ENCODE assay signal across 1 mouse cellular context in the genomic region with DNA sequence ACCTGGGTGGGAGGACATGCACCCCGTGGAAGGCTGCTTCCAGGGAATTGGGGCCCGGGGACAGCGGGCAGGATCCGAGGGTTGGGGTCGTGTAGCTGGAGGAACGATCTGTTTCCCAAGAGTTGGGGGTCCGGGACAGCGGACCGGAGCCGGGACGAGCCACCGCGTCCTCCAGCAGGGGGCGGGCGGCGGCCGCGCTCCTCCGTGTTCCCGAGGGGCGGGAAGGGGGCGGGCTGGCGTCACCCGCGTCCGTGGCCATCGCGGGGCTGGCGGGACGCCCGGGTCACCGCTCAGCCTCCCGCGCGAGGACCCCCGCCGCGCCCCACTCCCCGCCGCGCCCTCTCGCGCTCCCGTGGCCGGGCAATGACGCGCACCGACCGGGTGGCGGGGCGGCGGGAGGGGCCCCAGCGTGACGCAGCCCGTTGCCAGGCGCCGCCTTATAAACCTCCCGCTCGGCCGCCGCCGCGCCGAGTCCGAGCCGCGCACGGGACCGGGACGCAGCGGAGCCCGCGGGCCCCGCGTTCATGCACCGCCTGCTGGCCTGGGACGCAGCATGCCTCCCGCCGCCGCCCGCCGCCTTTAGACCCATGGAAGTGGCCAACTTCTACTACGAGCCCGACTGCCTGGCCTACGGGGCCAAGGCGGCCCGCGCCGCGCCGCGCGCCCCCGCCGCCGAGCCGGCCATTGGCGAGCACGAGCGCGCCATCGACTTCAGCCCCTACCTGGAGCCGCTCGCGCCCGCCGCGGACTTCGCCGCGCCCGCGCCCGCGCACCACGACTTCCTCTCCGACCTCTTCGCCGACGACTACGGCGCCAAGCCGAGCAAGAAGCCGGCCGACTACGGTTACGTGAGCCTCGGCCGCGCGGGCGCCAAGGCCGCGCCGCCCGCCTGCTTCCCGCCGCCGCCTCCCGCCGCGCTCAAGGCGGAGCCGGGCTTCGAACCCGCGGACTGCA.
TF ChIP-seq lines count a peak whose summit lies in the region.

A gene (plus strand): TSS at position 418 of the 954 bp plus-strand sequence.

TF ChIP-seq in CH12.LX, 34 proteins besides CTCF, POLR2A, EP300 and RAD21 (continued from another document):
- TF ChIP-seq ZMIZ1 (IDR thresholded peaks at IDR 0.05; ENCODE audit: low read depth, low read length), result peak; percentile 37; the same call in 1 of the 2 replicates
- TF ChIP-seq NRF1 (IDR thresholded peaks at IDR 0.05; ENCODE audit: low read depth, low read length), result peak; percentile 47
- no peak for TF ChIP-seq CHD1 (IDR thresholded peaks at IDR 0.05; ENCODE audit: low read depth, low read length)
- TF ChIP-seq TCF12 (IDR thresholded peaks at IDR 0.05; ENCODE audit: low read depth, low read length), result peak; percentile 54; the same call in 1 of the 2 replicates
- TF ChIP-seq MXI1 (IDR thresholded peaks at IDR 0.05; ENCODE audit: low read depth, low read length), result peak; percentile 60; the same call in 1 of the 2 replicates
- TF ChIP-seq SIN3A (IDR thresholded peaks at IDR 0.05; ENCODE audit: low read length), result 0 out of 2 replicates have a peak, but pooled peaks have one; percentile 44
- no peak for TF ChIP-seq ZC3H11A (IDR thresholded peaks at IDR 0.05; ENCODE audit: low read depth, low read length)
- peak; percentile 81 for TF ChIP-seq SMC3 (IDR thresholded peaks at IDR 0.05; ENCODE audit: low read depth, low read length)
- no peak for TF ChIP-seq MAFK (IDR thresholded peaks at IDR 0.05; ENCODE audit: insufficient replicate concordance, low read length)
- peak; percentile 29; the same call in 1 of the 2 replicates for TF ChIP-seq IRF4 (IDR thresholded peaks at IDR 0.05; ENCODE audit: low read depth, low read length)
- peak; percentile 82 for TF ChIP-seq BHLHE40 (IDR thresholded peaks at IDR 0.05; ENCODE audit: low read depth, low read length)
- 0 out of 2 replicates have a peak, but pooled peaks have one; percentile 47 for TF ChIP-seq NELFE (IDR thresholded peaks at IDR 0.05; ENCODE audit: low read depth, low read length)
